Mouse (Mus musculus): ENCODE results near the gene Kcnj9.

- TF ChIP-seq CTCF (IDR thresholded peaks at IDR 0.05; ENCODE audit: borderline replicate concordance, extremely low read depth, insufficient read depth, insufficient read length), result no peak
- TF ChIP-seq POLR2A (IDR thresholded peaks at IDR 0.05; ENCODE audit: borderline replicate concordance, extremely low read depth, insufficient read depth, insufficient read length, poor library complexity, severe bottlenecking), result no peak
Observed at GRCm38 (mm10) chr1:172352001-172352400, 22.9 kb upstream of the Kcnj9 start.
